Mouse (Mus musculus): ENCODE results near the gene G6pc3.

DNA sequence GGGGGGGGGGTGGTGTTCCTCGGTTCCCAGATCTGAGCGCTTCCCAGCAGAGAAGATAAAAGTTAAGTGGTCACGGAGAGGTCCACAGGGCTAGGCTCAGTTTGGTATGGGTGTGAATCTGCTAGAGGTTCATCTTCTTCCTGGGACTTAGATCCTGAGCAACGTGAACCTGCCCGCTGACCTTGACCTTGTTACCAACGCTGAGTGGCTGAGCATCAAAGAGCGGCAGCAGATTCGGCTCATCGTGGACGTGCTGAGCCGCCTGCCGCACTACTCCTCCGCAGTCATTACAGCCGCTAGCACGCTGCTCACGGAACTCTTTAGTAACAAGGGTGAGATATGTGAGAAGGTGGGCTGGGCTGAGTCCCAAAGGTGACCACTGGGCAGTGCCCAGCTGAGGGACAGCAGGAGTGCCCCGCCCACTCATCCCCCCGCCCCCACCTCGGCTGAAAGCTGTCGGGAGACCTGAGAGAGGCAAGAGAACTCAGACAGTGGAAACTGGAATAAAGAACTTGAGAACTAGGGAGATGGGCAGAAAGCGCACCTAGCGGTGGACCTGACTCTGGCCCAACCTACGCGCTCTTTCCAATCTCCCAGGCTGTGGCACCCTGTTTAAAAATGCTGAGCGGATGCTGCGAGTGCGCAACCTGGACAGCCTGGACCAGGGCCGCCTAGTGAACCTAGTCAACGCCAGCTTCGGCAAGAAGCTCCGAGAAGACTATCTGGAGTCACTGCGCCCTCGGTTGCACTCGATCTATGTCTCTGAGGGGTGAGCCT, 42.0 kb upstream of the G6pc3 start:
- TF ChIP-seq CHD2 (IDR thresholded peaks at IDR 0.05; ENCODE audit: low read depth, low read length), result no peak
- TF ChIP-seq MAFK (IDR thresholded peaks at IDR 0.05; ENCODE audit: insufficient read depth, low read depth, low read length), result no peak
- no peak for TF ChIP-seq ZC3H11A (IDR thresholded peaks at IDR 0.05; ENCODE audit: borderline replicate concordance, low read depth, low read length)
- TF ChIP-seq ZNF384 (IDR thresholded peaks at IDR 0.05; ENCODE audit: low read depth, low read length), result no peak
